Mouse (Mus musculus): ENCODE measurements around the gene Krtap19-3.

DNA sequence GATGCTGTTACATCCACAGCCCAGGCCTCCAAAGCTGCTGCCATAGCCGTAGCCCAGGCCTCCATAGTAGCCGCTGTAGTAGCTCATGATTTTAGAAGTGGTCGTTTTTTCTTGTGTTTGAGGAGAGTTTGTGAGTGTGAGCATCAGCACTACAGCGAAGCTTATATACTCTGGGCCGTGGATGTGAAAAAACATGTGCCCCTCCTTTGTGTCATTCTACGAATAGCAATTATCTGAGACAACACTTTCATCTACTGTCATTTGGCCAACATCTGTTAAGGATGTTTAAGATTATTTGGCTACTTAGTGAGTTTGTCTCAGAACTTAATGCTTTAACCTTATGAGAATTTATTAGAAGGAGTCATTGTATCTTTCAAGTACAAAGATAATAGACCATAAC, 8.5 kb downstream of the Krtap19-3 start, which contains the start of gene Krtap19-1:
- no peak for TF ChIP-seq CTCF (IDR thresholded peaks at IDR 0.05; ENCODE audit: low read depth, low read length)
- TF ChIP-seq POLR2A (IDR thresholded peaks at IDR 0.05; ENCODE audit: extremely low read depth, insufficient read depth, low read length), result no peak

All from liver, adult 2 months (tissue).